Mouse (Mus musculus): ENCODE results near the gene Slc37a1. TPM values are rescaled to one million over a fixed set of nuclear protein-coding genes. Genes with fewer than 3 reads are reported as not detected.

Gene Slc37a1
- polyA plus RNA-seq, 1 experiment = 6.1 TPM

- peaks cover 41% of the 10 kb centered on the region for H3K4me1 ChIP-seq (ENCODE audit: control insufficient read depth, insufficient read depth, low read length)
- peak; percentile 70 for DNase-seq
- H3K27me3 ChIP-seq (ENCODE audit: control insufficient read depth, insufficient read depth, low read length) = no peaks in the 10 kb centered on the region
- WGBS = 3% methylated on average over 54 of the region's 56 CpGs
- TF ChIP-seq POLR2A (IDR thresholded peaks at IDR 0.05; ENCODE audit: borderline replicate concordance, insufficient read depth, low read length) (peak; percentile 5; the same call in 1 of the 2 replicates), CTCF (IDR thresholded peaks at IDR 0.05; ENCODE audit: borderline replicate concordance, insufficient read depth, low read depth, low read length) (no peak)
- peak within 1 kb of the TSS; percentile 69 for H3K4me3 ChIP-seq (replicated peaks; ENCODE audit: insufficient read depth, low read depth, low read length)
- H3K27ac ChIP-seq (ENCODE audit: insufficient read depth, low read length) = peak within 1 kb of the TSS; percentile 93
These were observed 99.4 kb downstream of the Slc37a1 start, which contains the start of gene Pde9a for GRCm38 (mm10) chr17:31385671-31386665. Gene Pde9a (plus strand): TSS chr17:31386210.

GRCm38 (mm10) chr17:31386766-31387275, 100.2 kb downstream of the Slc37a1 start:
- Histone ChIP-seq H3K27me3 (ENCODE audit: control insufficient read depth, insufficient read depth, low read length) (no peaks in the 10 kb centered on the region), H3K27ac (ENCODE audit: insufficient read depth, low read length) (peak overlapping the region; percentile 93), H3K4me1 (ENCODE audit: control insufficient read depth, insufficient read depth, low read length) (peaks cover 46% of the 10 kb centered on the region), H3K4me3 (replicated peaks; ENCODE audit: insufficient read depth, low read depth, low read length) (peak overlapping the region; percentile 69)
- peak in 1 of 2 experiments; percentile 49 for DNase-seq
- WGBS = 10% methylated on average over 7 of the region's 7 CpGs
- TF ChIP-seq CTCF (IDR thresholded peaks at IDR 0.05; ENCODE audit: borderline replicate concordance, insufficient read depth, low read depth, low read length) (no peak), POLR2A (IDR thresholded peaks at IDR 0.05; ENCODE audit: borderline replicate concordance, insufficient read depth, low read length) (0 out of 2 replicates have a peak, but pooled peaks have one; percentile 0)

- no peak for DNase-seq
- H3K4me3 ChIP-seq (replicated peaks; ENCODE audit: insufficient read depth, low read depth, low read length) = no peak overlapping the region
- peaks cover 52% of the 10 kb centered on the region for H3K4me1 ChIP-seq (ENCODE audit: control insufficient read depth, insufficient read depth, low read length)
- H3K27me3 ChIP-seq (ENCODE audit: control insufficient read depth, insufficient read depth, low read length) = no peaks in the 10 kb centered on the region
- 73% methylated on average over 3 of the region's 3 CpGs for WGBS
- peak overlapping the region; percentile 7; the same call in 1 of the 2 replicates for H3K27ac ChIP-seq (ENCODE audit: insufficient read depth, low read length)
- TF ChIP-seq POLR2A (IDR thresholded peaks at IDR 0.05; ENCODE audit: borderline replicate concordance, insufficient read depth, low read length) (no peak), CTCF (IDR thresholded peaks at IDR 0.05; ENCODE audit: borderline replicate concordance, insufficient read depth, low read depth, low read length) (no peak)
These were observed 102.9 kb downstream of the Slc37a1 start for GRCm38 (mm10) chr17:31389432-31390050.

- H3K4me3 ChIP-seq (replicated peaks; ENCODE audit: insufficient read depth, low read depth, low read length) = no peak overlapping the region
- WGBS = 30% methylated on average over 3 of the region's 3 CpGs
- peaks cover 48% of the 10 kb centered on the region for H3K4me1 ChIP-seq (ENCODE audit: control insufficient read depth, insufficient read depth, low read length)
- no peaks in the 10 kb centered on the region for H3K27me3 ChIP-seq (ENCODE audit: control insufficient read depth, insufficient read depth, low read length)
- no peak for DNase-seq
- no peak overlapping the region for H3K27ac ChIP-seq (ENCODE audit: insufficient read depth, low read length)
- no peak for TF ChIP-seq POLR2A (IDR thresholded peaks at IDR 0.05; ENCODE audit: borderline replicate concordance, insufficient read depth, low read length)
- TF ChIP-seq CTCF (IDR thresholded peaks at IDR 0.05; ENCODE audit: borderline replicate concordance, insufficient read depth, low read depth, low read length) = no peak
These were observed 104.9 kb downstream of the Slc37a1 start for GRCm38 (mm10) chr17:31391462-31391861.

- WGBS = 37% methylated on average over 5 of the region's 5 CpGs
- no peak for TF ChIP-seq CTCF (IDR thresholded peaks at IDR 0.05; ENCODE audit: borderline replicate concordance, insufficient read depth, low read depth, low read length)
- no peaks in the 10 kb centered on the region for H3K27me3 ChIP-seq (ENCODE audit: control insufficient read depth, insufficient read depth, low read length)
- H3K4me3 ChIP-seq (replicated peaks; ENCODE audit: insufficient read depth, low read depth, low read length) = no peak overlapping the region
- H3K27ac ChIP-seq (ENCODE audit: insufficient read depth, low read length) = no peak overlapping the region; the same call in 1 of the 2 replicates
- no peak for DNase-seq
- H3K4me1 ChIP-seq (ENCODE audit: control insufficient read depth, insufficient read depth, low read length) = peaks cover 48% of the 10 kb centered on the region
These were observed 105.4 kb downstream of the Slc37a1 start for GRCm38 (mm10) chr17:31392041-31392440.

- Histone ChIP-seq H3K4me3 (replicated peaks; ENCODE audit: insufficient read depth, low read depth, low read length) (no peak overlapping the region), H3K27ac (ENCODE audit: insufficient read depth, low read length) (no peak overlapping the region), H3K27me3 (ENCODE audit: control insufficient read depth, insufficient read depth, low read length) (no peaks in the 10 kb centered on the region), H3K4me1 (ENCODE audit: control insufficient read depth, insufficient read depth, low read length) (peaks cover 34% of the 10 kb centered on the region)
- 41% methylated on average over 2 of the region's 2 CpGs for WGBS
- no peak for DNase-seq
- no peak for TF ChIP-seq POLR2A (IDR thresholded peaks at IDR 0.05; ENCODE audit: borderline replicate concordance, insufficient read depth, low read length)
- TF ChIP-seq CTCF (IDR thresholded peaks at IDR 0.05; ENCODE audit: borderline replicate concordance, insufficient read depth, low read depth, low read length) = no peak
These were observed 107.2 kb downstream of the Slc37a1 start for GRCm38 (mm10) chr17:31393811-31394210.

- WGBS = 60% methylated on average over 6 of the region's 6 CpGs
- TF ChIP-seq POLR2A (IDR thresholded peaks at IDR 0.05; ENCODE audit: borderline replicate concordance, insufficient read depth, low read length) = no peak
- no peak for TF ChIP-seq CTCF (IDR thresholded peaks at IDR 0.05; ENCODE audit: borderline replicate concordance, insufficient read depth, low read depth, low read length)
- H3K27ac ChIP-seq (ENCODE audit: insufficient read depth, low read length) = no peak overlapping the region
- no peaks in the 10 kb centered on the region for H3K27me3 ChIP-seq (ENCODE audit: control insufficient read depth, insufficient read depth, low read length)
- peaks cover 7% of the 10 kb centered on the region for H3K4me1 ChIP-seq (ENCODE audit: control insufficient read depth, insufficient read depth, low read length)
- no peak for DNase-seq
- H3K4me3 ChIP-seq (replicated peaks; ENCODE audit: insufficient read depth, low read depth, low read length) = no peak overlapping the region
These were observed 113.7 kb downstream of the Slc37a1 start for GRCm38 (mm10) chr17:31400294-31400693.

Other genes starting within 250 kb of the Slc37a1 start
- 41.4 and 42.8 TPM in 2 replicates for gene Abcg1, start 229.1 kb upstream of the Slc37a1 start, polyA plus RNA-seq (2012; rRNA removed)
- gene Tff3, start 157.1 kb upstream of the Slc37a1 start, polyA plus RNA-seq (2012; rRNA removed) = 0.77 and 1.2 TPM in 2 replicates
- gene Tff2, start 142.5 kb upstream of the Slc37a1 start, polyA plus RNA-seq (2012; rRNA removed) = not detected in 2 replicates
- gene Tff1, start 121.5 kb upstream of the Slc37a1 start, polyA plus RNA-seq (2012; rRNA removed) = not detected in 2 replicates
- 0.64 and 0.67 TPM in 2 replicates for gene Tmprss3, start 87.8 kb upstream of the Slc37a1 start, polyA plus RNA-seq (2012; rRNA removed)
- not detected in 2 replicates for gene Ubash3a, start 78.9 kb upstream of the Slc37a1 start, polyA plus RNA-seq (2012; rRNA removed)
- gene Rsph1, start 9.4 kb upstream of the Slc37a1 start, polyA plus RNA-seq (2012; rRNA removed) = 2.7 and 3.7 TPM in 2 replicates
- 83.1 and 93.0 TPM in 2 replicates for gene Pde9a, start 99.4 kb downstream of the Slc37a1 start, polyA plus RNA-seq (2012; rRNA removed)
- 25.1 and 25.4 TPM in 2 replicates for gene Wdr4, start 233.2 kb downstream of the Slc37a1 start, polyA plus RNA-seq (2012; rRNA removed)
- gene Ndufv3, start 233.3 kb downstream of the Slc37a1 start, polyA plus RNA-seq (2012; rRNA removed) = 421 and 446 TPM in 2 replicates